Mouse (Mus musculus) heart, postnatal 0 days (tissue): ENCODE data around the gene 4930544D05Rik.

ENCODE experiments used
- CTCF ChIP-seq: IDR thresholded peaks from 2 replicates; pipeline ENCODE4 v1.5.1; 2016; ENCODE audit warnings: antibody characterized with exemption, control low read depth, low read depth
- EP300 ChIP-seq: IDR thresholded peaks from 2 replicates; pipeline ENCODE4 v1.6.1; 2016; ENCODE audit warnings: antibody characterized with exemption, low read depth

DNA sequence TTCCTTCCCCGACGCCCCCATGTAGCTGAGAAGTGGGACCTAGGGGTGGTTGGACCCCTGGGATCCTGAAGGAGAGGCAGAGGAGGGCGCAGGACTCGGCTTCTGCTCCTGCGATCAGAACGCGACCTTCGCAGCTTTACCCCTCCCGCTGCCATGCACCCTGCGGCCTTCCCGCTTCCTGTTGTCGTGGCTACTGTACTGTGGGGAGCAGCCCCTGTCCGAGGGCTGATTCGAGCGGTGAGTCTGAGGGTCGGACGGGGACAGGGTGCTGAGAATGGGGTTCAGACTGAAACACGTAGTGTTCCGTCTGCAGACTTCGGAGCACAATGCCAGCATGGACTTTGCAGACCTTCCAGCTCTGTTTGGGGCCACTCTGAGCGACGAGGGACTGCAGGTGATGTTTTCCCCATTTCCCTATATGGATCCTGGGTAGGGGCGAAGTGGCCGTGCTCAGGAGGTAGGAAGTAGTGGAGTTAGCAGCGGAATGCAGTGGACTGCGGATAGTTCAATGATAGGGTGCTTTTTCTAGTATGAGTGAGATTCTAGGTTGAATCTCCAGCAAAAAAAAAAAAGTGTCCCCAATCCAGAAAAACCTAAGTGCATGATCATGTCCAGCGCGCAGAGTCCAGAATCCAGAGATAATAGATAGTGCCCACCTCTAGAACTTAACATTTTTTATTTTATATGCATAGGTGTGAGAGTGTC, 32.2 kb downstream of the 4930544D05Rik start:
- TF ChIP-seq CTCF: no peak
- no peak for TF ChIP-seq EP300
